Mouse (Mus musculus) stomach, embryonic 14.5 days (tissue): ENCODE measurements at regions not wholly inside any gene's neighbourhood (a gene's known extent, or its start where the extent isn't known, plus 50 kb on each side); places are given as distances from the start of the nearest gene placed in this dataset.

Experiments
- ATAC-seq: fragments of 200-750 bp; cut with Nextera tagmentation; 2 replicates; pipeline ENCODE4 v1.8.0; 2017; ENCODE audit warnings: low read depth, moderate TSS enrichment; ENCODE audit not compliant: insufficient number of reproducible peaks, insufficient read depth, low FRiP score
- H3K27ac ChIP-seq: fragments of 300-500 bp; sonication (generic); 2 replicates; pipeline ENCODE4 v1.5.1; 2014; ENCODE audit warnings: mild to moderate bottlenecking, low read length, moderate library complexity, mixed read lengths
- H3K27me3 ChIP-seq: fragments of 300-500 bp; sonication (generic); 2 replicates; pipeline ENCODE4 v1.6.1; 2014; ENCODE audit warnings: low read length, control low read depth, mixed read lengths; ENCODE audit not compliant: control insufficient read depth, insufficient read depth
- H3K36me3 ChIP-seq: fragments of 300-500 bp; sonication (generic); 2 replicates; pipeline ENCODE4 v1.6.1; 2014; ENCODE audit warnings: mild to moderate bottlenecking, control low read depth, low read length, moderate library complexity, mixed read lengths; ENCODE audit not compliant: control insufficient read depth, insufficient read depth
- H3K4me1 ChIP-seq: fragments of 300-500 bp; sonication (generic); 2 replicates; pipeline ENCODE4 v1.6.1; 2014; ENCODE audit warnings: low read length, control low read depth, mixed read lengths; ENCODE audit not compliant: control insufficient read depth, insufficient read depth
- H3K4me2 ChIP-seq: fragments of 300-500 bp; sonication (generic); replicated peaks from 2 replicates; pipeline ENCODE4 v1.6.1; 2014; ENCODE audit warnings: low read depth, low read length, control low read depth
- H3K4me3 ChIP-seq: fragments of 300-500 bp; sonication (generic); 2 replicates; pipeline ENCODE4 v1.5.1; 2014; ENCODE audit warnings: low read depth, low read length, control low read depth
- H3K9ac ChIP-seq: fragments of 300-500 bp; sonication (generic); replicated peaks from 2 replicates; pipeline ENCODE4 v1.6.1; 2014; ENCODE audit warnings: low read depth, mild to moderate bottlenecking, control low read depth, low read length, moderate library complexity, mixed read lengths
- H3K9me3 ChIP-seq: fragments of 300-500 bp; sonication (generic); 2 replicates; pipeline ENCODE4 v1.6.1; 2016; ENCODE audit warnings: low read depth, low read length, control low read depth; ENCODE audit not compliant: control insufficient read depth
- whole genome bisulfite sequencing: fragments of 180-500 bp; shearing (Covaris S2); extraction: QIAGEN DNeasy Blood & Tissue Kit; methylation state at CpG from one replicate; pipeline ENCODE4 v1.1.7; 2014; 5-methylcytosine and 5-hydroxymethylcytosine counted together

DNA sequence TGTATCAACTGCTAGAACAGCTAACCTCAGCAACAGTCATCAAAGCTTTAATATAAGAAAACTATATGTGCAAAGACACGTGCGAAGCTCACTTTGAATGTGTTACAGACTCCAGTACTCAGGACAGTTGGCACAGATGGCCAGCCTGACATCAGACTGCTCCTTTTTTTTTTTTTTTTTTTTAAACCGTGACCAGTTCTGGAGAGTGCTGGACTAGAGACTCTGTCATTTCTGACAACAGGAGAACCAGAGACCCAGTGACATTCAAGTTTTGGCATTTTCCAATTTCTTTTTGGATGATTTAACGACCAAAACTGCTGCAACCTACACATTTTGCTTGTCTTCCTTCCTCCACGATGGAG lies 371.5 kb upstream of the Nr5a2 start:
- Histone ChIP-seq H3K4me1 (0 out of 2 replicates have a peak, but pooled peaks cover 4% of the 10 kb centered on the region), H3K4me3 (no peak overlapping the region), H3K9me3 (no peaks in the 10 kb centered on the region), H3K36me3 (no peaks in the 10 kb centered on the region), H3K9ac (no peak overlapping the region), H3K4me2 (no peak overlapping the region), H3K27ac (peak overlapping the region; percentile 30; the same call in 1 of the 2 replicates), H3K27me3 (no peaks in the 10 kb centered on the region)
- 62% methylated on average over 5 of the region's 5 CpGs for WGBS
- no peak for ATAC-seq

DNA sequence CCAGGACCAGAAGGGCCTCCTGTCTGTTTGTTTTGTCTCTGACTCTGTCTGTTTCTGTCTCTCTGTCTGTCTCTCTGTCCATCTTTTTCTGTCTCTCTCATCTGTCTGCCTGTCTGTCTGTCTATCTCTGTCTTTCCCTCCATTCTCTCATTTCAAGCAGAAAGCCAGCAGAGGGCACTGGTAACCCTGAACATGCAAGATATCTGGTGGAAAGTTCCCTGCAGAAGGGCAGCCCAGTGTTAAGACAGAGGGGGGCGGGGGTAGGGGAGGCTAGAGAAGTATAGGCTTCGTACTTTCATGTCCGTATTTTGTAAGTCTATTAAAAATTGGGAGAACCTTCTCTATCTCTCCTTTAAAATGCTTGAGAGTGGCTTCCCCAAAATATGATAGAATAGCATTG lies 370.4 kb upstream of the Nr5a2 start:
- Histone ChIP-seq H3K27ac (no peak overlapping the region), H3K9ac (no peak overlapping the region), H3K4me2 (no peak overlapping the region), H3K4me1 (0 out of 2 replicates have a peak, but pooled peaks cover 4% of the 10 kb centered on the region), H3K9me3 (no peaks in the 10 kb centered on the region), H3K4me3 (no peak overlapping the region), H3K36me3 (no peaks in the 10 kb centered on the region), H3K27me3 (no peaks in the 10 kb centered on the region)
- whole genome bisulfite sequencing, result 41% methylated on average over 3 of the region's 3 CpGs
- peak; percentile 56; the same call in 1 of the 2 replicates for ATAC-seq

DNA sequence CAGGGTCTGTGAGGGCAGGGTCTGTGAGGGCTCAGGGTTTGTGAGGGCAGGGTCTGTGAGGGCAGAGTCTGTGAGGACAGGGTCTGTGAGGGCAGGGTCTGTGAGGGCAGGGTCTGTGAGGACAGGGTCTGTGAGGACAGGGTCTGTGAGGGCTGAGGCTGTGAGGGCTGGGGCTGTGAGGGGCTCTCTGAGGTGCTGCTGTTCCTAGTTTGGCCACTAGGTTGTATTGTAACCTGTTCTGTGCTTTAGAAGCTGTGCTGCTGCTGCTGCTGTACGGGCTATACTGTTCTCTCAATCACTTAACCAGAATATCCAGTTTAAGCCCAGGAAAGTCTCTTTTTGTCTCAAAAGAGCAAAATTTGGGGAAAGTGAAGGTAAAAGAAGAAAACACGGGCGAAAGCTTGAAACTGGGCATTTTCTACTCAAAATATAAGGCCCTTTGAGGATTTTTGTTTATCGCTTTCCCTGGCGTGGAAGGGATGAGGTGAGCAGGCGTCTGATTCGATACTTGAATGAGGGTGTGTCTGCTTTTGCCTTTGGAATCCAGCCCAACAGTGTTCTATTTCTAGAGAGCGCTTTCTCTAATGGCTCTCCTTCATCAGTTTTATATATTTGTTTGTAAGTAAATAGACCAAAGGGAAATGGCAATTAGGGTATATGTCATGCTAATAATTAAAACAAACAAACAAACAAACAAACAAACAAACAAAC lies 363.8 kb upstream of the Nr5a2 start:
- Histone ChIP-seq H3K36me3 (no peaks in the 10 kb centered on the region), H3K9me3 (no peaks in the 10 kb centered on the region), H3K9ac (no peak overlapping the region), H3K4me1 (no peaks in the 10 kb centered on the region), H3K4me2 (no peak overlapping the region), H3K4me3 (no peak overlapping the region), H3K27me3 (no peaks in the 10 kb centered on the region), H3K27ac (no peak overlapping the region)
- WGBS, result 36% methylated on average over 8 of the region's 8 CpGs
- 0 out of 2 replicates have a peak, but pooled peaks have one; percentile 61 for ATAC-seq

DNA sequence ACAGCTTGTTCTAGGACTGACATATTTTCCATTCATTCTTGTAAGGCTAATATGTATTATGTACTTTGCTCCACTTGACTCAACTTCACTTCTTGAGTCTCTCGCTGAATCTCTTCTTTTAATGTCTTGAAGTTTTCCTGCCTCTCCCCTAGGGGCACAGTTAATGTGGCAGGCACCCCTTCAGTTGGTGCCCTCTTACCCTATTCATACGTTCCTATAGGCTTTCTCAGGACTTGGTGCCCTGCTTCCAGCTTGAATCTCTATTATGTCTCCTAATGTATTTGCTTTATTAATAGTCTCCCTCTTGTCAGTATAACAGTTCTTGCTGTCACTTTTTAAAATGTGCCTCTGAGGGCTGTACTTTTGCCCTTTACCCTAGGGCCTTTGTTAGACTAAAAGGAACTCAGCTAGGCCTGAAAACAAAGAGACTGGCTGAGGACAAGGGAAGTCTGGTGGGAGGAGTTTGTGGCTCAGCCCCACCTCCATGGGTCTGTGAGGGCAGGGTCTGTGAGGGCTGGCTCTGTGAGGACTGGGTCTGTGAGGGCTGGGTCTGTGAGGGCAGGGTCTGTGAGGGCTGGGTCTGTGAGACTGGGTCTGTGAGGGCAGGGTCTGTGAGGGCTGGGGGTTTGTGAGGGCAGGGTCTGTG lies 362.9 kb upstream of the Nr5a2 start:
- Histone ChIP-seq H3K4me3 (no peak overlapping the region), H3K27ac (no peak overlapping the region), H3K9ac (no peak overlapping the region), H3K4me1 (no peaks in the 10 kb centered on the region), H3K36me3 (no peaks in the 10 kb centered on the region), H3K4me2 (no peak overlapping the region), H3K9me3 (no peaks in the 10 kb centered on the region), H3K27me3 (no peaks in the 10 kb centered on the region)
- 65% methylated on average over 2 of the region's 2 CpGs for WGBS
- no peak; the same call in 1 of the 2 replicates for ATAC-seq

DNA sequence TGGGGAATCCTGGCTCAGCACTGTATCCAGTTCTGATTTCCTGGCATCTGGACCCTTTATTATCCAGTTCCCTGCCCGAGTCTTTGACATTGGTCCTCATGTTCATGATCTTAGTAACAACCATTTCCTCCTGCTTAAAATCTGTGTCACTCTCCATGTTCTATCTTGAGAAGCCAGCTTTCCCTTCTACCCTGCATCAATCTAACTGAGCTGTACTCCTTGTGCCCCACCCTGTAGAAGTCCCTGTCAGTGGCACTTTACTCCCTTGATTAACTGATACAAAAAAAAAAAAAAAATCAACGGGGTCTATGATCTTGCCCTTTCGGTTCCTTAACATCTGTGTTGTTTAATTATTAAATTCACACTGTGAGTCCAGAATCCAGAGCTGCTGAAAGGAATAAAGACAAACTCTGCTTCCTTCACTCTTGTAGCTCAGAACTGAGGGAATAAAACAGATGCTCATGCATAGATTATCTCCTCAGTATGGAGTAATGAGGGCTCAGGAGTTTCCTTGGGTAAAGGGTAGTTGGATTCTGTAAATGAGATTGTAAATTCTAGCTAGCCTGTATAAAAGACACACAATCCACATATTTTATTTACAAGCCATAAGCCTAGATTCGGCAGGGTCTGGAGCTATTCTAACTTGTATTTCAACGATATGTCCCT lies 342.6 kb upstream of the Nr5a2 start:
- Histone ChIP-seq H3K36me3 (no peaks in the 10 kb centered on the region), H3K4me2 (no peak overlapping the region), H3K27ac (no peak overlapping the region), H3K9ac (no peak overlapping the region), H3K27me3 (no peaks in the 10 kb centered on the region), H3K4me1 (no peaks in the 10 kb centered on the region), H3K4me3 (no peak overlapping the region), H3K9me3 (no peaks in the 10 kb centered on the region)
- WGBS, result 79% methylated on average over 5 of the region's 5 CpGs
- ATAC-seq, result no peak

DNA sequence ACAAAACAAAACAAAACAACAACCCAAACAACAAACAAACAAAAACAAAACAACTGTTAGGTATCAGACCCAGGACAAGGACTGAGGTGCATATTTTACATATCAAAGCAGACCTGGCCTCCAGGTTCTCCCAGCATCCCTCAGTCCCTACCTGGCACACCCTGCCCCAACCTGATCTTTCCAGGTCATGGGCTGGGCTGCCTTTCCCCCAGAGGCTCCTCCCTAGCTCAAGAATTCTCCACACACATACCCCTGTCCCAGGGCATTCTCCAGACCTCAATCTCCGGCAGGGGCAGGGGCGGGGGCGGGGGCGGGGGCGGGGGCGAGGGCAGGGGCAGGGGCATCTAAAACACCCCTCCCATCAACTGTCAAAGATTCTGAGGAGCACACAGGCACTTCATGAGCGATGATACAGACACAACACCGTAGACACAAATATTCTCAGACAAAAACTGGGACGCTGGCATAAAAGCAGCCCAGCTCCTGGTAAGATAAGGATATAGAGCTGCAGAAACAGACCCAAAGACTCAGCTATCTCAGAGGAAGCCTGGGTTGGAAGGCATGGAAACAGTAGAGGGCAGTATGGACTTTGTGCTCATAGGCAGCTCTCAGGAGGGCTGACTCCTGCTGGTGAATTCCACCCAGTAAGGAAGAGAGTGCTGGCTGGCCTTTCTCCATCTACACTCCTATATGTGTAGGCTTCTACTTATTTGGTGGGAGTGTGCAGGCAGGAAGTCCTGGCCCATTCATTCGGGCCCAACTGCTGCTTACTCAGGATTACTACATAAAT lies 337.7 kb upstream of the Nr5a2 start:
- H3K9me3 ChIP-seq, result no peaks in the 10 kb centered on the region
- 55% methylated on average over 10 of the region's 10 CpGs for WGBS
- H3K4me3 ChIP-seq, result no peak overlapping the region
- no peaks in the 10 kb centered on the region for H3K4me1 ChIP-seq
- no peaks in the 10 kb centered on the region for H3K36me3 ChIP-seq
- H3K27ac ChIP-seq, result no peak overlapping the region
- no peak for ATAC-seq
- no peak overlapping the region for H3K4me2 ChIP-seq
- H3K27me3 ChIP-seq, result no peaks in the 10 kb centered on the region
- H3K9ac ChIP-seq, result no peak overlapping the region

DNA sequence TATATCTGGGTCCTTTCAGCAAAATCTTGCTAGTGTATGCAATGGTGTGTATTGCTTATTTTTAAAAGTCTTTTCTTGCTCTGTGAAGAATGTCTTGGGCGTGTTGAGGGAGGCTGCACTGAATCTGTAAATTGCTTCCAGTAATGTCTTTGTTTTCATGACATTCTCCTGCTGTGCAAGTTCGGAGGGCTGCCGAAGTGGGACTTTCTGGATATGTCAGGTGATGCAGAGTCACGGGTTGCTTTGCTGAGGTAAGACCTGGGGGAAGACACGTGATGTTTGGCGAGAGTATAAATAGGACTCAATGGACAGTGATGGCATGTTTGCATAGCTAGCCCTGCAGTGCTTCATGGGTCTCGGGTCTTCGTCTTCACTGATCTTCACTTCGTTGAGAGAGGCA lies 329.2 kb upstream of the Nr5a2 start:
- Histone ChIP-seq H3K27me3 (no peaks in the 10 kb centered on the region), H3K4me2 (no peak overlapping the region), H3K4me1 (no peaks in the 10 kb centered on the region), H3K4me3 (no peak overlapping the region), H3K9ac (no peak overlapping the region), H3K36me3 (no peaks in the 10 kb centered on the region), H3K27ac (no peak overlapping the region), H3K9me3 (no peaks in the 10 kb centered on the region)
- whole genome bisulfite sequencing, result 85% methylated on average over 9 of the region's 9 CpGs
- ATAC-seq, result no peak

DNA sequence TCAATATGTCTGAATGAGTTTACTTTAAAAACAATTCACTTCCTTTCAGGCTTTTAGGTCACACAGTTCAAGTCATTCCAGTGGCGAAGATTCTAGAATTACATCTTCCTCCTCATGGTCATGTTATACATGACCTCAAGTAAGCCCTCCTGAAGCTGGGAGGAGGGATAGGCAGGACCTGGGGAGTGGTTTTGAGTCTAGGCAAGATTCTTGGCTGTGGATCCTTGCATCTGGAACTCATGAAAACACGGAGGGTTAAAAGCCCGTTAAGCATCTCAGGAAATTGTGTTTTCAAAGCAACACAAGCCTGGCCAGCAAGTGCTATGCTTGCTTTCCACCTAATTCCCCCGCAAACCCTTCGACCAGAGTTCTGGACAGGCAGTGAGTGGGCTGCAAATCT lies 323.0 kb upstream of the Nr5a2 start:
- Histone ChIP-seq H3K27me3 (no peaks in the 10 kb centered on the region), H3K27ac (no peak overlapping the region), H3K9me3 (no peaks in the 10 kb centered on the region), H3K4me2 (no peak overlapping the region), H3K36me3 (no peaks in the 10 kb centered on the region), H3K4me1 (no peaks in the 10 kb centered on the region), H3K4me3 (no peak overlapping the region), H3K9ac (no peak overlapping the region)
- no peak for ATAC-seq
- WGBS, result 71% methylated on average over 5 of the region's 5 CpGs
